Mouse (Mus musculus): ENCODE measurements at regions not wholly inside any gene's neighbourhood (a gene's known extent, or its start where the extent isn't known, plus 50 kb on each side); places are given as distances from the start of the nearest gene placed in this dataset.

DNA sequence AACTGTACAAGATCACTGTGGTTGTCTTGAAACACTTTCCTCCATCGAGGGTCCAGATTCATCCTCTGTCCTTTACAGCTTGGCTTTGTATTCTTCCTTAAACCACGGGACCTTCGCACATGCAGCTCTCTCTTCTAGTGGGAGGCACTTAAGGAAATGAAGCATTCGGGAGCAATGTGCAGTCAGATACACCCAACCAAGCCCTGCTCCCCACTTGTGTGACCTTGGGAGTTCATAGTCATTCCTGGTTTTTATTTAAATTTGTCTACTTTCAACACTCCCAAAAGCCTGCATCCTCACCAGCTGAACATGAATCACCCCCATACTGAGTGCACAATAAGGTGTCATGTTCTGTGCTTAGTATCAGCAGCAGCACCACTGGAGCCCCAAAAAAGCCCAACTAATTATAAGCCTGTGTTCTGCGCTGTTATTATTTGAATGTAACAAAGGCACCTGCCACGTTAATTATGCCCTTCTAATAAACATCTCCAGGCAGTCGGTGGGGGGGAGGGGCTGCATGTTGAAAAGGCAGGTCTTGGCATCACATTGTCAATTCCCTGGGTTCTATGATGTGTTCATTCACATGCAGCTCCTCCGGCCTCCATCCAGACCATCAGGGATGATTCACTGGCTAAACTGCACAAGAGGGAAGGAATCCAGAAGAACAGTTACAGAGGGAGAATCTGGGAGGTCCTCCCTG, 524.6 kb downstream of the 1810013L24Rik start:
- TF ChIP-seq MYOD1 (IDR thresholded peaks at IDR 0.05; ENCODE audit: control insufficient read depth, insufficient read length, low read depth) (no peak), CTCF (IDR thresholded peaks at IDR 0.05; ENCODE audit: control insufficient read depth, insufficient read depth, insufficient read length) (no peak), MAX (IDR thresholded peaks at IDR 0.05) (no peak), FOSL1 (IDR thresholded peaks at IDR 0.05; ENCODE audit: insufficient read depth, low read length, poor library complexity, severe bottlenecking) (no peak), MYOG (IDR thresholded peaks at IDR 0.05; ENCODE audit: control insufficient read depth, extremely low read depth, insufficient read length) (no peak), CEBPB (IDR thresholded peaks at IDR 0.05; ENCODE audit: low read depth) (no peak), USF1 (IDR thresholded peaks at IDR 0.05; ENCODE audit: low read depth) (no peak)
- Histone ChIP-seq H3K27me3 (ENCODE audit: control insufficient read depth, insufficient read depth, insufficient read length) (no peaks in the 10 kb centered on the region), H3K36me3 (ENCODE audit: control insufficient read depth, insufficient read depth) (no peaks in the 10 kb centered on the region), H3K79me3 (ENCODE audit: low read depth) (no peaks in the 10 kb centered on the region), H3K79me2 (ENCODE audit: control insufficient read depth, insufficient read depth) (no peaks in the 10 kb centered on the region), H3K4me3 (ENCODE audit: insufficient read depth, poor library complexity, severe bottlenecking) (no peak overlapping the region), H3ac (ENCODE audit: control insufficient read depth, insufficient read length, low read depth) (no peak overlapping the region)

DNA sequence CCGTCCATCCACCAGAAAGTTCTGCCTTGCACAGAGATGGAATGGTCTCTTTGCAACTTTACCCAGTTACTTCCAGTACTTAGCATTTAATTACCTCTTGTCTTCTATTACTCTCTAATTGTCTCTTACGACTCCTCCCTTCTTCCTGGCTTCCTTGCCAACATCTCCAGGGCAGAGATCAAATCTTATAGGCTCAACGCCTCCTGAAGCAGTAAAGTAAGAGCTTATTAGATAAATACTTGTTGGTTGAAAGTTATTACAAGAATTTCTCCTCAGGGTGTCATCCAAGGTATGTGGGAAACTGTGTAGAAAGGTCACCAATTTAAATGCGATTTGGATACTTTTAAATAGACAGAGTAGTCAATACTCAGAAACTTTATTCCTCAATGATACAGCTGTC, 528.8 kb downstream of the 1810013L24Rik start:
- TF ChIP-seq FOSL1 (IDR thresholded peaks at IDR 0.05; ENCODE audit: insufficient read depth, low read length, poor library complexity, severe bottlenecking) (no peak), MYOD1 (IDR thresholded peaks at IDR 0.05; ENCODE audit: control insufficient read depth, insufficient read length, low read depth) (no peak), CTCF (IDR thresholded peaks at IDR 0.05; ENCODE audit: control insufficient read depth, insufficient read depth, insufficient read length) (no peak), USF1 (IDR thresholded peaks at IDR 0.05; ENCODE audit: low read depth) (no peak), MYOG (IDR thresholded peaks at IDR 0.05; ENCODE audit: control insufficient read depth, extremely low read depth, insufficient read length) (no peak), MAX (IDR thresholded peaks at IDR 0.05) (no peak), CEBPB (IDR thresholded peaks at IDR 0.05; ENCODE audit: low read depth) (no peak)
- Histone ChIP-seq H3K27me3 (ENCODE audit: control insufficient read depth, insufficient read depth, insufficient read length) (no peaks in the 10 kb centered on the region), H3K79me2 (ENCODE audit: control insufficient read depth, insufficient read depth) (no peaks in the 10 kb centered on the region), H3K36me3 (ENCODE audit: control insufficient read depth, insufficient read depth) (no peaks in the 10 kb centered on the region), H3K79me3 (ENCODE audit: low read depth) (no peaks in the 10 kb centered on the region), H3K4me3 (ENCODE audit: insufficient read depth, poor library complexity, severe bottlenecking) (no peak overlapping the region), H3ac (ENCODE audit: control insufficient read depth, insufficient read length, low read depth) (no peak overlapping the region)

DNA sequence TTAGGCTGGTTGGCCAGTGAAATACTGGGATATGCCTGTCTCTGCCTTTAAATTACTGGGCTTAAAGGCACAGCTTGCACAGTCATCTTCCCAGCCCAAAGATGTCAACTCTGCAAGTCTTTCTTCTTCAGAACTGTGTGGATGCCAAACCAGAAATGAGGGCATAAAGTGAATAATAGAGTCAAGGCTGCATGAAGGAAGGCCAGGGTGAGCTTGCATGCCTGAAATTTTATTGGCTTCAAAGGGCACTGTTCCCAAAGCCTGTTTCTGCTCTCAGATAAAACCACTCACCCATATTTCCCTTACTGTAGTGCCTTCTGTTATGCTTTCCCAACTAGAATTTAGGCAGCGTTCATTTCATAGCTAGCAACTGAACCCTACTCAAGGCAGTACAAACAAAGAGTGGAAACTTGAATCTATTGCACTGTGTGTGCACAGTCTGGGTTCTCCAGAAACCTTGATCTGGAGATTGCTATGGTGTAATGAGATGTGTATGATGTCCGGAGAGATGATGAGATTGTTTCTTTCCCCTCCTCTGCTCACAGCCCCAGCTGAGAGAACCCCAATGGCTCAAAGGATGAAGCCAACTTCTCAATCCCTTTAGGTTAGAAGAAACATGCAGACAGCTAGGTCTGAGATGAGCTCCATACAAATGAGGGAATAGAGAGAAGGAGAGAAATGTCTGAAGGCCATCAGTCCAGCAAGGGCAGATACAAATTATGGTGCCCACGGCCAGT, 529.7 kb downstream of the 1810013L24Rik start:
- H3K36me3 ChIP-seq (ENCODE audit: control insufficient read depth, insufficient read depth), result no peaks in the 10 kb centered on the region
- no peaks in the 10 kb centered on the region for H3K79me3 ChIP-seq (ENCODE audit: low read depth)
- TF ChIP-seq MYOG (IDR thresholded peaks at IDR 0.05; ENCODE audit: control insufficient read depth, extremely low read depth, insufficient read length), result no peak
- TF ChIP-seq CTCF (IDR thresholded peaks at IDR 0.05; ENCODE audit: control insufficient read depth, insufficient read depth, insufficient read length), result no peak
- TF ChIP-seq MAX (IDR thresholded peaks at IDR 0.05), result no peak
- TF ChIP-seq USF1 (IDR thresholded peaks at IDR 0.05; ENCODE audit: low read depth), result no peak
- TF ChIP-seq MYOD1 (IDR thresholded peaks at IDR 0.05; ENCODE audit: control insufficient read depth, insufficient read length, low read depth), result no peak
- no peak for TF ChIP-seq CEBPB (IDR thresholded peaks at IDR 0.05; ENCODE audit: low read depth)
- no peak for TF ChIP-seq FOSL1 (IDR thresholded peaks at IDR 0.05; ENCODE audit: insufficient read depth, low read length, poor library complexity, severe bottlenecking)
- H3K4me3 ChIP-seq (ENCODE audit: insufficient read depth, poor library complexity, severe bottlenecking), result no peak overlapping the region
- H3K27me3 ChIP-seq (ENCODE audit: control insufficient read depth, insufficient read depth, insufficient read length), result no peaks in the 10 kb centered on the region
- H3K79me2 ChIP-seq (ENCODE audit: control insufficient read depth, insufficient read depth), result no peaks in the 10 kb centered on the region
- H3ac ChIP-seq (ENCODE audit: control insufficient read depth, insufficient read length, low read depth), result no peak overlapping the region

DNA sequence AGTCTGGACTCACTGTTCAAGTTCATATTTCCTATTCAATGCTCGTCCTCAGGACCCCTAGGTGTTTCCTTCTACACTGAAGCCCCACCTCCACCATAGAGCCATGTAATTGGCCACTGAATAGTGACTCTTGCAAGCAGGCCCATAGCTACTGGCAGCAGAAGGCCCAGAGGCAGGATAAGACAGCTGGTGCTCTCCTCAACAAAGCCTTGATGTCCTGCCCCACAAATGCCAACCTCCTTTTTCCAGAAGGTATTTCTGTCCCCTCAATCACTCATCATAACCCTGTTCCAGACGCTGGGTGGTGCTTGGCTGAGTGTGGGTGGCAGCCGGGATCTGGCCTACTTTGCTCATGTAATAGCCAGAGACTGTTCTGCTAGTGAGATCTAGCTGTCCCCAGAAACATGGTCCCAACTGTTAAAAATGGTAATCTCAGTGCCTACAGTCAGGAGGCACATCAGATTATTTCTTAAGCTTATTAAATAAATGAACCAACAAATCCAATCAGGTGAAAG, 530.9 kb downstream of the 1810013L24Rik start:
- no peaks in the 10 kb centered on the region for H3K79me2 ChIP-seq (ENCODE audit: control insufficient read depth, insufficient read depth)
- H3K36me3 ChIP-seq (ENCODE audit: control insufficient read depth, insufficient read depth), result no peaks in the 10 kb centered on the region
- TF ChIP-seq CTCF (IDR thresholded peaks at IDR 0.05; ENCODE audit: control insufficient read depth, insufficient read depth, insufficient read length), result no peak
- TF ChIP-seq USF1 (IDR thresholded peaks at IDR 0.05; ENCODE audit: low read depth), result no peak
- no peak for TF ChIP-seq FOSL1 (IDR thresholded peaks at IDR 0.05; ENCODE audit: insufficient read depth, low read length, poor library complexity, severe bottlenecking)
- no peak for TF ChIP-seq CEBPB (IDR thresholded peaks at IDR 0.05; ENCODE audit: low read depth)
- TF ChIP-seq MYOD1 (IDR thresholded peaks at IDR 0.05; ENCODE audit: control insufficient read depth, insufficient read length, low read depth), result no peak
- TF ChIP-seq MAX (IDR thresholded peaks at IDR 0.05), result no peak
- no peak for TF ChIP-seq MYOG (IDR thresholded peaks at IDR 0.05; ENCODE audit: control insufficient read depth, extremely low read depth, insufficient read length)
- no peaks in the 10 kb centered on the region for H3K79me3 ChIP-seq (ENCODE audit: low read depth)
- no peaks in the 10 kb centered on the region for H3K27me3 ChIP-seq (ENCODE audit: control insufficient read depth, insufficient read depth, insufficient read length)
- no peak overlapping the region for H3ac ChIP-seq (ENCODE audit: control insufficient read depth, insufficient read length, low read depth)
- no peak overlapping the region for H3K4me3 ChIP-seq (ENCODE audit: insufficient read depth, poor library complexity, severe bottlenecking)

DNA sequence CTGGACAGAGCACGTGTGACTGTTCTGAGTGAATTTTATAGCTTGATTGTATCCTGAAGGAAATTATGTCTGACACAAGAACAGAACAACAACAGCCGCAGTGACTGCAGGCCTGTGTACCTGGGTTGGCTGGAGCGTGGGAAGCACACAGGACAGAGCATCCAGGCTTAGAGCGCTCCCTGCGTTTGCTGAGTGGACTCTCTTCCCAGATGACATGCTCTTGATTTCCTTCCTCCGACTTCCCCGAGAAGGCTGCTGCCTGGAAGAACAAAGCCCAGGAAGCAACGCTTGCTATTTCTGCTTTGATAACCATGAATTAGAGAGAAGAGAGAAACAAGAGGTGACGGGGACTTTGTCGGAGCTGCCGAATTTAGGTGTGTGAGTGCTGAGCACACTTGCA, 532.2 kb downstream of the 1810013L24Rik start:
- Histone ChIP-seq H3ac (ENCODE audit: control insufficient read depth, insufficient read length, low read depth) (no peak overlapping the region), H3K79me2 (ENCODE audit: control insufficient read depth, insufficient read depth) (no peaks in the 10 kb centered on the region), H3K4me3 (ENCODE audit: insufficient read depth, poor library complexity, severe bottlenecking) (no peak overlapping the region), H3K36me3 (ENCODE audit: control insufficient read depth, insufficient read depth) (no peaks in the 10 kb centered on the region), H3K27me3 (ENCODE audit: control insufficient read depth, insufficient read depth, insufficient read length) (no peaks in the 10 kb centered on the region), H3K79me3 (ENCODE audit: low read depth) (no peaks in the 10 kb centered on the region)
- TF ChIP-seq MYOD1 (IDR thresholded peaks at IDR 0.05; ENCODE audit: control insufficient read depth, insufficient read length, low read depth), result no peak
- TF ChIP-seq CEBPB (IDR thresholded peaks at IDR 0.05; ENCODE audit: low read depth), result no peak
- TF ChIP-seq CTCF (IDR thresholded peaks at IDR 0.05; ENCODE audit: control insufficient read depth, insufficient read depth, insufficient read length), result no peak
- TF ChIP-seq MYOG (IDR thresholded peaks at IDR 0.05; ENCODE audit: control insufficient read depth, extremely low read depth, insufficient read length), result no peak
- TF ChIP-seq USF1 (IDR thresholded peaks at IDR 0.05; ENCODE audit: low read depth), result no peak
- no peak for TF ChIP-seq FOSL1 (IDR thresholded peaks at IDR 0.05; ENCODE audit: insufficient read depth, low read length, poor library complexity, severe bottlenecking)
- no peak for TF ChIP-seq MAX (IDR thresholded peaks at IDR 0.05)

All from C2C12 (cell line).